Mouse (Mus musculus): Measurements from ENCODE around the gene Alkbh3. TPM values are rescaled to one million over a fixed set of nuclear protein-coding genes. Genes with fewer than 3 reads are reported as not detected.

The Alkbh3 gene
- polyA plus RNA-seq, 1 experiment from 2014 or later, result 58.8 TPM

- peaks cover 37% of the 10 kb centered on the region for H3K27me3 ChIP-seq (replicated peaks; ENCODE audit: control insufficient read depth, insufficient read depth, low read length)
- H3K9ac ChIP-seq (ENCODE audit: low read depth, low read length), result no peak overlapping the region
- H3K4me2 ChIP-seq (replicated peaks; ENCODE audit: low read depth), result no peak overlapping the region
- no peaks in the 10 kb centered on the region for H3K9me3 ChIP-seq (ENCODE audit: control insufficient read depth)
- H3K27ac ChIP-seq (ENCODE audit: low read depth, low read length), result no peak overlapping the region
- H3K36me3 ChIP-seq (ENCODE audit: control insufficient read depth, insufficient read depth), result no peaks in the 10 kb centered on the region
- TF ChIP-seq CTCF (IDR thresholded peaks at IDR 0.05; ENCODE audit: low read depth), result no peak
- no peak for ATAC-seq
- WGBS, result 61% methylated on average over 8 of the region's 8 CpGs
- peak overlapping the region; percentile 66; the same call in 1 of the 2 replicates for H3K4me3 ChIP-seq (ENCODE audit: low read depth, low read length)
- no peaks in the 10 kb centered on the region for H3K4me1 ChIP-seq (replicated peaks; ENCODE audit: control insufficient read depth, insufficient read depth, low read length)
Measured at GRCm38 (mm10) chr2:93957785-93958175, 52.8 kb downstream of the Alkbh3 start.

GRCm38 (mm10) chr2:93956908-93957784 lies 53.5 kb downstream of the Alkbh3 start, which contains the start of gene Gm13889:
TSS of gene Gm13889 (minus strand) at chr2:93957201.
- Histone ChIP-seq H3K4me2 (replicated peaks; ENCODE audit: low read depth) (peak within 1 kb of the TSS; percentile 74), H3K27ac (ENCODE audit: low read depth, low read length) (peak within 1 kb of the TSS; percentile 73), H3K27me3 (replicated peaks; ENCODE audit: control insufficient read depth, insufficient read depth, low read length) (peaks cover 37% of the 10 kb centered on the region), H3K4me1 (replicated peaks; ENCODE audit: control insufficient read depth, insufficient read depth, low read length) (no peaks in the 10 kb centered on the region), H3K9me3 (ENCODE audit: control insufficient read depth) (no peaks in the 10 kb centered on the region), H3K4me3 (ENCODE audit: low read depth, low read length) (peak within 1 kb of the TSS; percentile 66), H3K9ac (ENCODE audit: low read depth, low read length) (peak within 1 kb of the TSS; percentile 81), H3K36me3 (ENCODE audit: control insufficient read depth, insufficient read depth) (no peaks in the 10 kb centered on the region)
- TF ChIP-seq CTCF (IDR thresholded peaks at IDR 0.05; ENCODE audit: low read depth), result no peak
- peak; percentile 61 for ATAC-seq
- 6% methylated on average over 59 of the region's 62 CpGs for WGBS

- TF ChIP-seq CTCF (IDR thresholded peaks at IDR 0.05; ENCODE audit: low read depth), result no peak
- Histone ChIP-seq H3K27me3 (replicated peaks; ENCODE audit: control insufficient read depth, insufficient read depth, low read length) (peaks cover 37% of the 10 kb centered on the region), H3K4me1 (replicated peaks; ENCODE audit: control insufficient read depth, insufficient read depth, low read length) (no peaks in the 10 kb centered on the region), H3K4me2 (replicated peaks; ENCODE audit: low read depth) (peak overlapping the region; percentile 74), H3K9me3 (ENCODE audit: control insufficient read depth) (no peaks in the 10 kb centered on the region), H3K4me3 (ENCODE audit: low read depth, low read length) (peak overlapping the region; percentile 66), H3K27ac (ENCODE audit: low read depth, low read length) (peak overlapping the region; percentile 73), H3K9ac (ENCODE audit: low read depth, low read length) (peak overlapping the region; percentile 81), H3K36me3 (ENCODE audit: control insufficient read depth, insufficient read depth) (no peaks in the 10 kb centered on the region)
- 2% methylated on average over 41 of the region's 44 CpGs for WGBS
- ATAC-seq, result 0 out of 2 replicates have a peak, but pooled peaks have one; percentile 14
Measured at GRCm38 (mm10) chr2:93956331-93956801, 54.2 kb downstream of the Alkbh3 start.

DNA sequence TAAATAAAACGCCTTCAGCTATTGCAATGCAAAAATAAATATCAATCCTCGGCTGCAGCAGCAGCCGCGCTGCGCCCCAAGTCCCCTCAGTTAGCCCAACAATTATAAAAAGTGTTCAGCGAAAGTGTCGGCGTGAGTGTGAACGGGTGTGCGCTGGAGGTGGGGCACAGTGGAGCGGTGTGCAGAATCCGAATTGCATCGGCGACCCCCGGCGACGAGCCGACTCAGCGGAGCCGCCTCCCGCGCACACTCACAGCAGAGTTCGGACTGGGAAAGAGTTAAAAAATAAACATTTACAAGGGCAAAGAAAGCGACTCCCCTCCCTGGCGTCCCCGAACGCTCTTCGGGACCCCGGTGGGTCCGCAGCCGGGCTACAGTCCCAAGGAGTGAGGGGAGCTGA lies 54.7 kb downstream of the Alkbh3 start:
- no peaks in the 10 kb centered on the region for H3K36me3 ChIP-seq (ENCODE audit: control insufficient read depth, insufficient read depth)
- H3K4me2 ChIP-seq (replicated peaks; ENCODE audit: low read depth), result peak overlapping the region; percentile 74
- no peak for ATAC-seq
- H3K27ac ChIP-seq (ENCODE audit: low read depth, low read length), result peak overlapping the region; percentile 73
- H3K27me3 ChIP-seq (replicated peaks; ENCODE audit: control insufficient read depth, insufficient read depth, low read length), result peaks cover 37% of the 10 kb centered on the region
- TF ChIP-seq CTCF (IDR thresholded peaks at IDR 0.05; ENCODE audit: low read depth), result no peak
- under 1% methylated on average over 31 of the region's 31 CpGs for WGBS
- H3K9me3 ChIP-seq (ENCODE audit: control insufficient read depth), result no peaks in the 10 kb centered on the region
- H3K9ac ChIP-seq (ENCODE audit: low read depth, low read length), result peak overlapping the region; percentile 81
- H3K4me3 ChIP-seq (ENCODE audit: low read depth, low read length), result peak overlapping the region; percentile 66
- no peaks in the 10 kb centered on the region for H3K4me1 ChIP-seq (replicated peaks; ENCODE audit: control insufficient read depth, insufficient read depth, low read length)

GRCm38 (mm10) chr2:93954781-93955578 lies 55.6 kb downstream of the Alkbh3 start:
- Histone ChIP-seq H3K4me3 (ENCODE audit: low read depth, low read length) (peak overlapping the region; percentile 66), H3K36me3 (ENCODE audit: control insufficient read depth, insufficient read depth) (no peaks in the 10 kb centered on the region), H3K9me3 (ENCODE audit: control insufficient read depth) (no peaks in the 10 kb centered on the region), H3K27ac (ENCODE audit: low read depth, low read length) (peak overlapping the region; percentile 54; the same call in 1 of the 2 replicates), H3K4me2 (replicated peaks; ENCODE audit: low read depth) (peak overlapping the region; percentile 74), H3K27me3 (replicated peaks; ENCODE audit: control insufficient read depth, insufficient read depth, low read length) (peaks cover 37% of the 10 kb centered on the region), H3K9ac (ENCODE audit: low read depth, low read length) (peak overlapping the region; percentile 81), H3K4me1 (replicated peaks; ENCODE audit: control insufficient read depth, insufficient read depth, low read length) (no peaks in the 10 kb centered on the region)
- TF ChIP-seq CTCF (IDR thresholded peaks at IDR 0.05; ENCODE audit: low read depth), result peak; percentile 24
- WGBS, result 1% methylated on average over 32 of the region's 32 CpGs
- ATAC-seq, result no peak

DNA sequence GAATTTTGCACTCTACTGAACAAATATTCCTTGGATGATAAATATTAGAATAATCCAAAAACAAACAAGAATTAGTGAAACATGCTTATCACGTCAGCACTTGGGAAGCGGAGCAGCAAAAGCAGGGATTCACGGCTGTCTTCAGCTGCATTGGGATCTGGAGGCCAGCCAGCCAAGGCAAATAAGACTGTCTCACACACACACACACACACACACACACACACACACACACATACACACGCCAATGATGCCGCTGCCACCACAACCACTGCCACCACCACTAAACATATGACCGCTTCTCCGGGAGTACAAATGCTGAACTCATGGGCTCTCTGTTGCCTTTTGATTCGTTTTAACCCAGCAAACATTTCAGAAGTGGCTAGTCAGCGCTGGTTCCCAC lies 56.9 kb downstream of the Alkbh3 start:
- WGBS, result 66% methylated on average over 9 of the region's 9 CpGs
- no peak overlapping the region for H3K4me3 ChIP-seq (ENCODE audit: low read depth, low read length)
- TF ChIP-seq CTCF (IDR thresholded peaks at IDR 0.05; ENCODE audit: low read depth), result no peak
- 0 out of 2 replicates have a peak, but pooled peaks cover 5% of the 10 kb centered on the region for H3K9me3 ChIP-seq (ENCODE audit: control insufficient read depth)
- no peaks in the 10 kb centered on the region for H3K36me3 ChIP-seq (ENCODE audit: control insufficient read depth, insufficient read depth)
- H3K27ac ChIP-seq (ENCODE audit: low read depth, low read length), result no peak overlapping the region
- H3K4me1 ChIP-seq (replicated peaks; ENCODE audit: control insufficient read depth, insufficient read depth, low read length), result no peaks in the 10 kb centered on the region
- ATAC-seq, result no peak
- H3K9ac ChIP-seq (ENCODE audit: low read depth, low read length), result no peak overlapping the region
- H3K27me3 ChIP-seq (replicated peaks; ENCODE audit: control insufficient read depth, insufficient read depth, low read length), result peaks cover 31% of the 10 kb centered on the region
- H3K4me2 ChIP-seq (replicated peaks; ENCODE audit: low read depth), result peak overlapping the region; percentile 74

All from intestine, postnatal 0 days (tissue).